Mouse (Mus musculus): Measurements from ENCODE around the gene Psmb2. TPM values are rescaled to one million over a fixed set of nuclear protein-coding genes. Genes with fewer than 3 reads are reported as not detected.

Gene Psmb2
- 236 TPM for polyA plus RNA-seq (2012; fragmentation: generic; extraction: Trizol)

DNA sequence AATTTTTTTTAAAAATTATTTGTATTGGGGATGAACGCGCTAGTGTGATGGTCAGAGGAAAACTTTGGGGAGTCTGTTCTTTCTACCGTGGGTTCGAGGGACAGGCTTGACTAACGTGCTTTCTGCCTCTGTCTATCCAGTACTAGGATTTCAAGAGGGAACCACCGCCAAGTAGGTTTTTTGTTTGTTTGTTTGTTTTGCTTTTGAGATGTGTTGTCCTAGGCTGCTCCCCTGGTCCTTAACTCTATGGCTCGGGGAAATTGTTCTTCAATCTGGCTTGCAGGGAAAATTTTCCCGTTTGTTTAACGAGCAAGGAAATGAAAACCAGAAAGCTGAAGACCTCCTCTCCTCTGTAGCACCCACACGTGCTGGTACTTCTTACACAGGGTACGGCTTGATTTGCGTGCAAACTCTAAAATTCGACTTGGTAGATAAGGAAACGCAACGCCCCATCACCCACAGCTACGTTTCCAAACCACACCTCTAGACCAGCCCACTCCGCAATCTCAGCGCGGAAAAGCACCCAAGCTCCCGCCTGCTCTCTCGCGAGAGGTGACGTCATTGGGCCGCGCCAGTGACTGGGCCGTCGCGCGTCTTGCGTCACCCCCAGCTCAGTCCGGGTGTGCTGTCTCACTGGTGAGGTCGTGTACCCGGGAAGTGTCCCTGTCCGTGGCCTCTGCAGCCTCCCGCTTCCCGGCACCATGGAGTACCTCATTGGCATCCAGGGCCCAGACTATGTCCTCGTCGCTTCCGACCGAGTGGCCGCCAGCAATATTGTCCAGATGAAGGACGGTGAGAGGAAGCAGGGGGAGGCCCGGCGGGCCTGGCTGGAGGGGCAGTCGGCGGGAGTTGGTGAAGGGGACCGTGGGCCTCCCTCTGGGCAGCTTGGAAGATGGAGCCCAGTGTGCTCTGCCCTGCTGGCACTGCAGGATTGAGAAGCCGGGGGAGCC, at the start of gene Psmb2:
TSS of gene Psmb2 (plus strand) at position 577 of the 950 bp plus-strand sequence.
- H3ac ChIP-seq (ENCODE audit: control insufficient read depth, insufficient read length), result peak within 1 kb of the TSS; percentile 57
- no peaks in the 10 kb centered on the region for H3K36me3 ChIP-seq (ENCODE audit: control insufficient read depth, insufficient read depth)
- peak within 1 kb of the TSS; percentile 95 for H3K4me2 ChIP-seq (ENCODE audit: low read depth)
- peak within 1 kb of the TSS; percentile 93 for H3K4me3 ChIP-seq
- H3K79me2 ChIP-seq (ENCODE audit: control insufficient read depth, insufficient read depth), result peaks cover 49% of the 10 kb centered on the region
- TF ChIP-seq SRF (IDR thresholded peaks at IDR 0.05; ENCODE audit: control insufficient read depth, insufficient read length, low read depth) (peak; percentile 96), MYOD1 (IDR thresholded peaks at IDR 0.05; ENCODE audit: control insufficient read depth in 1 of 3, insufficient read length in 2 of 3, low read depth in 2 of 3) (peak in 1 of 3 experiments; percentile 32), CEBPB (IDR thresholded peaks at IDR 0.05; ENCODE audit: insufficient read depth, poor library complexity, severe bottlenecking) (peak; percentile 56; the same call in 1 of the 2 replicates), MYOG (IDR thresholded peaks at IDR 0.05; ENCODE audit: control insufficient read depth in 1 of 3, insufficient read depth in 1 of 3, insufficient read length in 2 of 3, low read depth in 2 of 3) (peak in 1 of 3 experiments; percentile 57), POLR2A (IDR thresholded peaks at IDR 0.05; ENCODE audit: insufficient read length, low read depth) (peak; percentile 95), USF1 (IDR thresholded peaks at IDR 0.05; ENCODE audit: low read depth) (no peak), POLR2AphosphoS2 (IDR thresholded peaks at IDR 0.05; ENCODE audit: insufficient read length, low read depth) (peak; percentile 97), MAX (IDR thresholded peaks at IDR 0.05; ENCODE audit: low read depth) (no peak), E2F4 (IDR thresholded peaks at IDR 0.05; ENCODE audit: insufficient read depth) (peak; percentile 63)
- peaks cover 6% of the 10 kb centered on the region for H3K27me3 ChIP-seq (ENCODE audit: control insufficient read depth, insufficient read depth, insufficient read length)

DNA sequence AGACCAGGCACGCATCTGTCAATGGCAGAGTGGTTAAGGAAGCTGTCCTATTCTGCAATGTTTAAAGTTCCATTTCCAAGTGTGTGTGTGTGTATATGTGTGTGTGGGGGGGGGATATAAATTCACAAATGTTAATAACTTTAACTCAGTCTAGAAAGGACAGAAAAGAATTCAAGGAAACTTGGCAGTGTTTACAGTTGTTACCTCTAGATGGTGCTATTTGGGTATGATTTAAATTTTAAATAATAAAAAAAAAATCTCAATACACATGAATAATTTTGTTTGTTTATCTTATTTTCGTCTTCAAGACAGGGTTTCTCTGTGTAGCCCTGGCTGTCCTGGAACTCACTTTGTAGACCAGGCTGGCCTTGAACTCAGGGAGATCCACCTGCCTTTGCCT, 45.5 kb upstream of the Psmb2 start:
- Histone ChIP-seq H3K27me3 (ENCODE audit: control insufficient read depth, insufficient read depth, insufficient read length) (peaks cover 49% of the 10 kb centered on the region), H3K79me2 (ENCODE audit: control insufficient read depth, insufficient read depth) (no peaks in the 10 kb centered on the region)

DNA sequence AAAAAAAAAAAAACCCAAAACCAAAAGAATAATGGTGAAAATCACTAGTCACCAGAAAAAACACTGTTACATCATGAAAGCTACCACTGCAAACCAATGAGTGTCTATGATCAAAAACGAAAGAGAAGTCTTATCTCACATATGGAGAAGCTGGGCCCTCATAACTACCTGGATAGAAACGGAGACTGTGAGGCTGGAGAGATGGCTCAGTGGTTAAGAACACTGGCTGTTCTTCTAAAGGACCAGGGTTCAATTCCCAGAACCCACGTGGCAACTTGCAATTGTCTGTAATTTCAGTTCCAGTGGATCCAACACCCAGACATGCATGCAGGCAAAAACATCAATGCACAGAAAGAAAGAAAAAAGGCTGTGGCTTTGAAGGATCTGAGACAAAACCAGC, 44.8 kb upstream of the Psmb2 start:
- H3K27me3 ChIP-seq (ENCODE audit: control insufficient read depth, insufficient read depth, insufficient read length), result peaks cover 48% of the 10 kb centered on the region
- H3K79me2 ChIP-seq (ENCODE audit: control insufficient read depth, insufficient read depth), result no peaks in the 10 kb centered on the region
- TF ChIP-seq CEBPB (IDR thresholded peaks at IDR 0.05; ENCODE audit: insufficient read depth, poor library complexity, severe bottlenecking), result no peak
- no peak for TF ChIP-seq MAX (IDR thresholded peaks at IDR 0.05; ENCODE audit: low read depth)
- TF ChIP-seq POLR2AphosphoS2 (IDR thresholded peaks at IDR 0.05; ENCODE audit: insufficient read length, low read depth), result no peak
- no peak for TF ChIP-seq REST (IDR thresholded peaks at IDR 0.05; ENCODE audit: insufficient read depth, insufficient read length)
- no peak for TF ChIP-seq TCF3 (IDR thresholded peaks at IDR 0.05; ENCODE audit: insufficient read length, low read depth)
- no peak for TF ChIP-seq E2F4 (IDR thresholded peaks at IDR 0.05; ENCODE audit: insufficient read depth)
- TF ChIP-seq MYOG (IDR thresholded peaks at IDR 0.05; ENCODE audit: control insufficient read depth in 1 of 3, insufficient read depth in 1 of 3, insufficient read length in 2 of 3, low read depth in 2 of 3), result no peak
- no peak for TF ChIP-seq TCF12 (IDR thresholded peaks at IDR 0.05; ENCODE audit: insufficient read depth, poor library complexity, severe bottlenecking)
- no peak for TF ChIP-seq SRF (IDR thresholded peaks at IDR 0.05; ENCODE audit: control insufficient read depth, insufficient read length, low read depth)
- TF ChIP-seq POLR2A (IDR thresholded peaks at IDR 0.05; ENCODE audit: insufficient read length, low read depth), result no peak
- no peak for TF ChIP-seq MYOD1 (IDR thresholded peaks at IDR 0.05; ENCODE audit: control insufficient read depth in 1 of 3, insufficient read length in 2 of 3, low read depth in 2 of 3)
- TF ChIP-seq USF1 (IDR thresholded peaks at IDR 0.05; ENCODE audit: low read depth), result no peak
- H3K36me3 ChIP-seq (ENCODE audit: control insufficient read depth, insufficient read depth), result no peaks in the 10 kb centered on the region
- no peak overlapping the region for H3K4me3 ChIP-seq
- no peak overlapping the region for H3K4me2 ChIP-seq (ENCODE audit: low read depth)
- H3ac ChIP-seq (ENCODE audit: control insufficient read depth, insufficient read length), result no peak overlapping the region

More for the DNA sequence above, 45.5 kb upstream of the Psmb2 start:
- Histone ChIP-seq H3K36me3 (ENCODE audit: control insufficient read depth, insufficient read depth) (no peaks in the 10 kb centered on the region), H3ac (ENCODE audit: control insufficient read depth, insufficient read length) (no peak overlapping the region), H3K4me3 (no peak overlapping the region), H3K4me2 (ENCODE audit: low read depth) (no peak overlapping the region)
- TF ChIP-seq TCF3 (IDR thresholded peaks at IDR 0.05; ENCODE audit: insufficient read length, low read depth) (no peak), E2F4 (IDR thresholded peaks at IDR 0.05; ENCODE audit: insufficient read depth) (no peak), MYOG (IDR thresholded peaks at IDR 0.05; ENCODE audit: control insufficient read depth in 1 of 3, insufficient read depth in 1 of 3, insufficient read length in 2 of 3, low read depth in 2 of 3) (no peak), POLR2A (IDR thresholded peaks at IDR 0.05; ENCODE audit: insufficient read length, low read depth) (no peak), MAX (IDR thresholded peaks at IDR 0.05; ENCODE audit: low read depth) (no peak), POLR2AphosphoS2 (IDR thresholded peaks at IDR 0.05; ENCODE audit: insufficient read length, low read depth) (no peak), USF1 (IDR thresholded peaks at IDR 0.05; ENCODE audit: low read depth) (no peak), REST (IDR thresholded peaks at IDR 0.05; ENCODE audit: insufficient read depth, insufficient read length) (no peak), CEBPB (IDR thresholded peaks at IDR 0.05; ENCODE audit: insufficient read depth, poor library complexity, severe bottlenecking) (no peak), TCF12 (IDR thresholded peaks at IDR 0.05; ENCODE audit: insufficient read depth, poor library complexity, severe bottlenecking) (no peak), SRF (IDR thresholded peaks at IDR 0.05; ENCODE audit: control insufficient read depth, insufficient read length, low read depth) (no peak), MYOD1 (IDR thresholded peaks at IDR 0.05; ENCODE audit: control insufficient read depth in 1 of 3, insufficient read length in 2 of 3, low read depth in 2 of 3) (no peak)

DNA sequence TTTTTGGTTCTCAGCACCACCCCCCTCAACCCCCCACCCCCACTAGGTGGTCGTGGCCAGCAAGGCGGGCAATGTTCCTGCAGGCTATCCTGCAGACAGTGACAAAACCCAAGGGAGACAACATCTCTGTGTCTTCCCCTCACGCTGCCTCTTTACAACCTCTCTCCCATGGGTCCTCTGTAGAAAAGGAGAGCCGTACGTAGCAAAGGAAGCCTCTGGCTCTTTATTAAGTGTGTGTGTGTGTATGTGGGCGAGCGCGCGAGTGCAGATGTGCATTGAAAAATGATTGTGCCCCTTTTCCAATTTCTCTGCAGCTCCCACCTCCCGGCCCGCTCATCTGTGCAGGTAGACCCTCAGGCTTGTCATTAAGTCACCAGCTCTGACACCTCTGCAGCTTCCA, 41.1 kb upstream of the Psmb2 start:
- TF ChIP-seq MAX (IDR thresholded peaks at IDR 0.05; ENCODE audit: low read depth), result no peak
- TF ChIP-seq POLR2A (IDR thresholded peaks at IDR 0.05; ENCODE audit: insufficient read length, low read depth), result no peak
- no peak for TF ChIP-seq MYOD1 (IDR thresholded peaks at IDR 0.05; ENCODE audit: control insufficient read depth in 1 of 3, insufficient read length in 2 of 3, low read depth in 2 of 3)
- no peak for TF ChIP-seq E2F4 (IDR thresholded peaks at IDR 0.05; ENCODE audit: insufficient read depth)
- TF ChIP-seq TCF12 (IDR thresholded peaks at IDR 0.05; ENCODE audit: insufficient read depth, poor library complexity, severe bottlenecking), result no peak
- TF ChIP-seq SRF (IDR thresholded peaks at IDR 0.05; ENCODE audit: control insufficient read depth, insufficient read length, low read depth), result no peak
- no peak for TF ChIP-seq TCF3 (IDR thresholded peaks at IDR 0.05; ENCODE audit: insufficient read length, low read depth)
- no peak for TF ChIP-seq POLR2AphosphoS2 (IDR thresholded peaks at IDR 0.05; ENCODE audit: insufficient read length, low read depth)
- TF ChIP-seq MYOG (IDR thresholded peaks at IDR 0.05; ENCODE audit: control insufficient read depth in 1 of 3, insufficient read depth in 1 of 3, insufficient read length in 2 of 3, low read depth in 2 of 3), result no peak
- no peak for TF ChIP-seq USF1 (IDR thresholded peaks at IDR 0.05; ENCODE audit: low read depth)
- TF ChIP-seq CEBPB (IDR thresholded peaks at IDR 0.05; ENCODE audit: insufficient read depth, poor library complexity, severe bottlenecking), result no peak
- TF ChIP-seq REST (IDR thresholded peaks at IDR 0.05; ENCODE audit: insufficient read depth, insufficient read length), result no peak
- H3K79me2 ChIP-seq (ENCODE audit: control insufficient read depth, insufficient read depth), result no peaks in the 10 kb centered on the region
- H3K36me3 ChIP-seq (ENCODE audit: control insufficient read depth, insufficient read depth), result no peaks in the 10 kb centered on the region
- H3K4me2 ChIP-seq (ENCODE audit: low read depth), result no peak overlapping the region
- H3K27me3 ChIP-seq (ENCODE audit: control insufficient read depth, insufficient read depth, insufficient read length), result peaks cover 43% of the 10 kb centered on the region
- H3ac ChIP-seq (ENCODE audit: control insufficient read depth, insufficient read length), result no peak overlapping the region
- no peak overlapping the region for H3K4me3 ChIP-seq
